Mouse (Mus musculus) hindbrain, embryonic 14.5 days (tissue): Measurements from ENCODE around the gene Thoc6. TPM values are rescaled to one million over a fixed set of nuclear protein-coding genes. Genes with fewer than 3 reads are reported as not detected.

Source experiments
- ATAC-seq: fragments of 200-750 bp; cut with Nextera tagmentation; 2 replicates; pipeline ENCODE4 v1.8.0; 2017; ENCODE audit warnings: moderate number of reproducible peaks, mild to moderate bottlenecking, moderate TSS enrichment, moderate library complexity; ENCODE audit not compliant: low FRiP score
- DNase-seq: peaks from one replicate; pipeline ENCODE4 v3.0.0-alpha.2; 2015; ENCODE audit warnings: low spot score
- H3K27ac ChIP-seq: fragments of 300-500 bp; sonication (generic); 2 replicates; pipeline ENCODE4 v1.5.1; 2014; ENCODE audit warnings: mild to moderate bottlenecking, moderate library complexity
- H3K27me3 ChIP-seq: fragments of 300-500 bp; sonication (generic); 2 replicates; pipeline ENCODE4 v1.6.1; 2014; ENCODE audit warnings: mild to moderate bottlenecking, low read length, mixed read lengths; ENCODE audit not compliant: control insufficient read depth, insufficient read depth
- H3K36me3 ChIP-seq: fragments of 300-500 bp; sonication (generic); replicated peaks from 2 replicates; pipeline ENCODE4 v1.6.1; 2014; ENCODE audit not compliant: control insufficient read depth, insufficient read depth
- H3K4me1 ChIP-seq: fragments of 300-500 bp; sonication (generic); replicated peaks from 2 replicates; pipeline ENCODE4 v1.6.1; 2014; ENCODE audit warnings: antibody characterized with exemption, low read length, mixed read lengths; ENCODE audit not compliant: control insufficient read depth, insufficient read depth
- H3K4me2 ChIP-seq: fragments of 300-500 bp; sonication (generic); replicated peaks from 2 replicates; pipeline ENCODE4 v1.6.1; 2014; ENCODE audit warnings: mild to moderate bottlenecking, moderate library complexity
- H3K4me3 ChIP-seq: fragments of 300-500 bp; sonication (generic); replicated peaks from 2 replicates; pipeline ENCODE4 v1.5.1; 2014; ENCODE audit warnings: mild to moderate bottlenecking, low read length
- H3K9ac ChIP-seq: fragments of 300-500 bp; sonication (generic); 2 replicates; pipeline ENCODE4 v1.6.1; 2014
- H3K9me3 ChIP-seq: fragments of 300-500 bp; sonication (generic); 2 replicates; pipeline ENCODE4 v1.6.1; 2016; ENCODE audit warnings: low read length; ENCODE audit not compliant: control insufficient read depth
- WGBS: fragments of 180-500 bp; shearing (Covaris S2); extraction: QIAGEN DNeasy Blood & Tissue Kit; methylation state at CpG from one replicate; pipeline ENCODE4 v1.1.7; 2014; 5-methylcytosine and 5-hydroxymethylcytosine counted together
- polyA plus RNA-seq: library from polyadenylated mRNA; unstranded; fragments of >200 nt; fragmentation: Nextera tagmentation; extraction: Ambion mirVana; gene quantifications from 2 replicates; pipeline ENCODE4 v1.2.1, GENCODE M21; 2014

The Thoc6 gene
- polyA plus RNA-seq, 1 experiment from 2014 or later, result 40.0 TPM

- Histone ChIP-seq H3K9ac (no peak overlapping the region), H3K9me3 (no peaks in the 10 kb centered on the region), H3K4me3 (no peak overlapping the region), H3K36me3 (no peaks in the 10 kb centered on the region), H3K27ac (no peak overlapping the region), H3K4me2 (no peak overlapping the region), H3K27me3 (peaks cover 88% of the 10 kb centered on the region), H3K4me1 (peaks cover 10% of the 10 kb centered on the region)
- WGBS, result 84% methylated on average over 9 of the region's 9 CpGs
- DNase-seq, result no peak
- no peak for ATAC-seq
Measured at GRCm38 (mm10) chr17:23680336-23680735, 6.7 kb upstream of the Thoc6 start.

GRCm38 (mm10) chr17:23679127-23679835 is 5.6 kb upstream of the Thoc6 start, which contains the start of gene Cldn6:
Cldn6 (plus strand) TSS chr17:23679249.
- Histone ChIP-seq H3K4me2 (peak within 1 kb of the TSS; percentile 29), H3K27me3 (peaks cover 91% of the 10 kb centered on the region), H3K9ac (no peak within 1 kb of the TSS), H3K27ac (no peak within 1 kb of the TSS), H3K4me1 (peaks cover 16% of the 10 kb centered on the region), H3K4me3 (0 out of 2 replicates have a peak within 1 kb of the TSS, but pooled peaks have one; percentile 6), H3K9me3 (no peaks in the 10 kb centered on the region), H3K36me3 (no peaks in the 10 kb centered on the region)
- DNase-seq (no peak), ATAC-seq (no peak)
- 4% methylated on average over 35 of the region's 38 CpGs for WGBS

- no peaks in the 10 kb centered on the region for H3K9me3 ChIP-seq
- DNase-seq (peak; percentile 69), ATAC-seq (no peak; the same call in 1 of the 2 replicates)
- H3K27ac ChIP-seq, result no peak within 1 kb of the TSS
- peak within 1 kb of the TSS; percentile 40 for H3K4me3 ChIP-seq
- peaks cover 26% of the 10 kb centered on the region for H3K4me1 ChIP-seq
- peak within 1 kb of the TSS; percentile 53 for H3K9ac ChIP-seq
- H3K36me3 ChIP-seq, result no peaks in the 10 kb centered on the region
- under 1% methylated on average over 34 of the region's 34 CpGs for WGBS
- peak within 1 kb of the TSS; percentile 80 for H3K4me2 ChIP-seq
- peaks cover 72% of the 10 kb centered on the region for H3K27me3 ChIP-seq
Measured at GRCm38 (mm10) chr17:23677236-23677679, 3.6 kb upstream of the Thoc6 start, which contains the start of gene Tnfrsf12a. Tnfrsf12a (minus strand) TSS chr17:23677468.

GRCm38 (mm10) chr17:23676473-23677031 is 2.9 kb upstream of the Thoc6 start:
- Histone ChIP-seq H3K27ac (no peak overlapping the region), H3K9ac (peak overlapping the region; percentile 53), H3K4me3 (peak overlapping the region; percentile 40), H3K4me2 (peak overlapping the region; percentile 80), H3K4me1 (peaks cover 26% of the 10 kb centered on the region), H3K36me3 (no peaks in the 10 kb centered on the region), H3K9me3 (no peaks in the 10 kb centered on the region), H3K27me3 (peaks cover 66% of the 10 kb centered on the region)
- under 1% methylated on average over 34 of the region's 37 CpGs for WGBS
- ATAC-seq (no peak), DNase-seq (no peak)

- Histone ChIP-seq H3K9me3 (no peaks in the 10 kb centered on the region), H3K36me3 (no peaks in the 10 kb centered on the region), H3K27ac (no peak overlapping the region), H3K27me3 (peaks cover 58% of the 10 kb centered on the region), H3K9ac (no peak overlapping the region), H3K4me2 (peak overlapping the region; percentile 80), H3K4me1 (peaks cover 26% of the 10 kb centered on the region), H3K4me3 (peak overlapping the region; percentile 40)
- DNase-seq, result no peak
- ATAC-seq, result no peak
- WGBS, result 11% methylated on average over 15 of the region's 15 CpGs
Measured at GRCm38 (mm10) chr17:23675564-23676281, 2.0 kb upstream of the Thoc6 start.

GRCm38 (mm10) chr17:23675127-23675526 is 1.4 kb upstream of the Thoc6 start:
- ATAC-seq, result no peak
- H3K9me3 ChIP-seq, result no peaks in the 10 kb centered on the region
- H3K4me1 ChIP-seq, result peaks cover 26% of the 10 kb centered on the region
- no peak overlapping the region; the same call in 1 of the 2 replicates for H3K9ac ChIP-seq
- H3K27me3 ChIP-seq, result peaks cover 52% of the 10 kb centered on the region
- H3K27ac ChIP-seq, result no peak overlapping the region
- H3K4me2 ChIP-seq, result 0 out of 2 replicates have a peak overlapping the region, but pooled peaks have one; percentile 77
- no peak for DNase-seq
- H3K36me3 ChIP-seq, result peaks cover under 1% of the 10 kb centered on the region; the same call in 1 of the 2 replicates
- no peak overlapping the region for H3K4me3 ChIP-seq
- 49% methylated on average over 5 of the region's 5 CpGs for WGBS

GRCm38 (mm10) chr17:23674271-23674952 is 730 bp upstream of the Thoc6 start:
- DNase-seq, result no peak
- ATAC-seq, result peak; percentile 0; the same call in 1 of the 2 replicates
- Histone ChIP-seq H3K4me3 (peak overlapping the region; percentile 58), H3K4me2 (peak overlapping the region; percentile 77), H3K27ac (peak overlapping the region; percentile 88; the same call in 1 of the 2 replicates), H3K9me3 (no peaks in the 10 kb centered on the region), H3K36me3 (peaks cover 6% of the 10 kb centered on the region), H3K27me3 (peaks cover 45% of the 10 kb centered on the region), H3K4me1 (peaks cover 26% of the 10 kb centered on the region), H3K9ac (peak overlapping the region; percentile 83)
- WGBS, result 48% methylated on average over 9 of the region's 9 CpGs

GRCm38 (mm10) chr17:23672761-23673160 is 921 bp downstream of the Thoc6 start:
- ATAC-seq (no peak), DNase-seq (no peak)
- Histone ChIP-seq H3K9ac (no peak overlapping the region), H3K4me3 (peak overlapping the region; percentile 58), H3K27ac (no peak overlapping the region), H3K36me3 (peaks cover 19% of the 10 kb centered on the region), H3K9me3 (no peaks in the 10 kb centered on the region), H3K4me2 (peak overlapping the region; percentile 77), H3K4me1 (peaks cover 26% of the 10 kb centered on the region), H3K27me3 (peaks cover 28% of the 10 kb centered on the region)
- 82% methylated on average over 3 of the region's 3 CpGs for WGBS
